Mouse (Mus musculus) right cerebral cortex, adult 18-20 months (tissue): ENCODE measurements at regions not wholly inside any gene's neighbourhood (a gene's known extent, or its start where the extent isn't known, plus 50 kb on each side); places are given as distances from the start of the nearest gene placed in this dataset.

Experiments
- DNase-seq: peaks from one replicate; pipeline ENCODE4 v3.0.0; 2022; ENCODE audit warnings: mixed read lengths

DNA sequence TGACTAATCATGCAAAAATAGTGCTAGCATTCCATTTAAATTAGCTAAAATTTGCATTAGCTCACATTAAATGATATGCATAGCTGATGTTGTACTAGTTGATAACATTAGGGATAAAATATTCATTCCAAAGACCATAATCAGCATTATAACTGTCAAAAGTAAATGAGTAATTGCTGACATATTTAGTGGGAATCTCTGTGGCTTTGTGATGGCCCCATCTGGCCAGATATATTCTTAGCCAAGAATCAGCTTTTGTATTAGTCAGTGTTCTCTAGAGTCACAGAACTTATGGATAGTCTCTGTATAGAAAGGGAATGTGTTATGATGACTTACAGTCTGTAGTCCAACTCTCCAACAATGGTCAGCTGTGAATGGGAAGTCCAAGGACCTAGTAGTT is 171.2 kb downstream of the Gria2 start:
- no peak for DNase-seq

DNA sequence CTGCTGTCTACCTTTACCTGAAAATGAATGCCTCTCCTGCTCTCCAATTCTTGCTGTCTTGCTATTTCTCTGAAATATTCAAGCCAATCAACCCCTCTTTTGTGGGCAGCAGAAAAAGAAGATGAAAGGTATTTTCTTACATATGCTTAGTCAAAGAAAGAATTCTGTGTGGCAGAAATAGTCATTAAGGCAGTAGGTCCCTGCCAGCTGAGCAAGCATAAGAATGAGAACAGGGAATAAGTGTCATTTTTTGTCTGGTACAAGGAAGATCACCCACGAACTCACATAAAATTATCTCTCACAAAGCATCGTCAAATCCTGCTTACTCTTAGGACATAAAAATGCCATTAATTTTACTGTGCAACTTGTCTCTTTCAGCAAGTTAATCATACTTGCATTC is 192.2 kb downstream of the Gria2 start:
- DNase-seq: peak; percentile 5

DNA sequence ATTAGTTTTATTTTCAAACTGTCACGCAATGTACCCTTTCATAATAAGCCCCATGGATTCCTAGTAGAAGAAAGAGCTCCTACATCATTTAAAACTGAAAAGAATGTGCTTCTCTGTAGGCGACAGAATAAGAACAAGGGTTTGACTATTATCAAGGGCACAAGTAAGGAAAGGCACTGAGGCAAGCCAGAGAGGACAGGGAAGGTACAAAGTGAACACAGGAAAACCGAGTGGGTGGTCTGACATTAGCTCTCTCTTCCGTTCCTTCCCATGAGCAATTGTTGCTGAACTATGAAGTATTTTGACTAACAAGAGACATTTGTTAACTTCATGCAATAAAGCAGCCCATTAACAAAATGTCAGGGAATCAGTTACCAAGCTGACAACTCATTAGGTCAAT is 194.2 kb downstream of the Gria2 start:
- peak; percentile 24 for DNase-seq

DNA sequence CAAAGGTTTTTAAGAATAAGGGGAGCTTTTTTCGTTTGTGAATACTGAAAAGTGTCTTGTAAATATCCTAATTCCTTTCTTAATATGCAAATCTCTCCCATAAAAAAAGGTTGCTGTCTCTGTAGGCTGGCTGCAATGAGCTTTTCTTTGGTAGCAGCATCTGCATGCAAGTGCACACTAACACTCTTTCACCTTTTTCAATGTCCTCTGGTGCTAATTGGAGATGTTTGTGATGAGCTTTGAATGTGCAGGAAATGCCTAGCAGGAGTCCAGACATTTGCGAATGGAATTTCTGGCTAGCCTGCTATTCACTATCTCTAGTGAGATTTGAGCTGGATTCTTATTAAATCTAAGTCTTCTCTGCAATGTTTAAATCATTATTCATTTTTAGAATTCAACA is 194.8 kb downstream of the Gria2 start:
- DNase-seq: peak; percentile 4

DNA sequence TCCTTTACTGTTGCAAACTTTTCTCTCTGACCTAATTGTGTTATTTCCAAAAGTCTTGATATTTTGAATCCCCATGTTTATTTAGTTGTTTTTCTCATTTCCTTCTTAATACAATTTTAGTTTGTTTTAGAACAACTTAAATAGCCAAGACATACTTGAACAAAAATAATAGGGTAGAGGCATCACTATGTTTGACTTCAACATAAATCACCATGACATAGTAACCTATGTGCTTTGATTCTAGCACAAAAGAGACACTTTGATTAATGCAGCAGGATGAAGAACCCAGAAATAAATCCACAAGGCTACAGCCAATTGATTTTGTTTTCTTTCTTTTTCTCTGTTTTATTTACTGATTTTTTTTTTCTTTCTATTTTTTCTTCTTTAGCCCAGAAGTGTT is 205.1 kb downstream of the Gria2 start:
- DNase-seq: no peak

DNA sequence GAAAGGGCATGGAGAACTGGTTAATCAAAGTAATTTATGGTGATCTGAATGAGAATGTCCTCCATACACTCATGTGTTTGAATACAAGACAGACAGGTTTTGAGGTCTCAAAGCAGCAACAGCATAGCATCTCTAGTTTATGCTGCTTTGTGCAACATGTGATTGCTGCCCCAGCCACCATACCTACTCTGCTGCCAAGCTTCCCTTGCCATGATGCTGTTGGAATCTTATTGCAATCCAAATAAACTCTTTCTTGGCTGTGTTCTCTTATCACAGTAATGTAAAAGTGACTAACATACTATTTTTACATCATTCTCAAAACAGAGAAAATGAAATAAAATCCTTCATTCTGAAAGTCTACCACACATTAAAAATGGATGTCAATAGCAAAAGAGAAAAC is 235.1 kb downstream of the Gria2 start:
- DNase-seq: no peak

DNA sequence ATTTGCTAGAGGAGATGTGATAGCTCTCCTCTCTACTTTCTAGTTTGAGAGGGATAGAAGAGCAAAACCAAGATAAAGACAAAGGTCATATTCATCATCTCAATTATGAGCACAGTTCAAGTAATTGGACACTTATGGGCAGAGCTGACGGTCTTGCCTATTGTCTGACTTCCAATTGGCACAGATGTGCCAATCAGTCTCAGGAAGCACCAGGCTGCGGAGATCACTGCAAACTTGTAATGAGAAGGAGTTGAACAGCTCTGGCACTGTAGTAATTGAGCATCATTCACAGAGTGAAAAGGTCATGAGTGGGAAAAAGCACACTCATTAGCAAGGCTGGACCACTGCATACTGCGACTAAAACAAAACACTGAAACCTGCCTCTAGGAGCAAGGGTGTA is 236.4 kb downstream of the Gria2 start:
- DNase-seq: no peak

DNA sequence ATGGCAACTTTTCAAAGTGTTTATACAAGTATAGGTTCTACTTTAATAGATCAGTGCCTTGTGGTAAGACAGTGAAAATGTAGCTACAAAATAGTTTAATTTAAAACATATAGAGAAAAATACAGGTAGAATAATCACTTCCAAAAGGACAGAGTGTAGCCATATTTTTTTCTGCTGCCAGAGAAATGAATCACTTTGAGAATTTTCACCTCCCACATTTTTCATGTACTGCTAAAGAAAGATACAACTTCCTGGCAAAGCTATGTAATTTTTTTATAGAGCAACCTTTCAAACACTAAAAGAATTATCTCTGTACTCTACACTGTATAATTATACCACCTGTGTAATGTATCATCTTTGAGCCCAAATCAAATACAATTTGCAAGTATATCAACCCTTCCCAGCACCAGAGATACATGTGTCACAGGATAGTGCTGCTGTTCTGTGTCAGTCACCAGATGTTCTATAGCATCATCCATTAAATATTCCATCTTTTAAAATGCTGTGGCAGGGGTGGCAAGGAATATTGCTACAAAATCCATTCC is 256.4 kb downstream of the Gria2 start:
- no peak for DNase-seq

DNA sequence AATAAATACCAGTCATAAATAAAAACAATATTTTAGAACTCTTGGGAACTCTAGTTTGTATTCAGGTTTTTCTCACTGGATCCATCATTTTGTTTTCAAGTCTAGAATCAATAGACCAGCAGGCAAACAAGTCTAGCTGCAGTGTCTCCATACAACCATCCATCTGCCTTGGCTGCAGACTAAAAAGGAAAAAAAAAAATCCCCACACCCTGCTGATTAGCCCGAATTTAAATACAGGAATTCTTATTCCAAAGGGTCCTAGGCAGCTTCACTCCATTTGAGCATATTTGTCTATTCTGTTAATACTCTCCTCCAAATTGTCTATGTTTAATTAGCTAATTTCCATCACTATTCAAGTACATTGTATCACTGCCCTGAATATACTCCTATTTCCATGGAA is 258.9 kb downstream of the Gria2 start:
- DNase-seq: no peak

DNA sequence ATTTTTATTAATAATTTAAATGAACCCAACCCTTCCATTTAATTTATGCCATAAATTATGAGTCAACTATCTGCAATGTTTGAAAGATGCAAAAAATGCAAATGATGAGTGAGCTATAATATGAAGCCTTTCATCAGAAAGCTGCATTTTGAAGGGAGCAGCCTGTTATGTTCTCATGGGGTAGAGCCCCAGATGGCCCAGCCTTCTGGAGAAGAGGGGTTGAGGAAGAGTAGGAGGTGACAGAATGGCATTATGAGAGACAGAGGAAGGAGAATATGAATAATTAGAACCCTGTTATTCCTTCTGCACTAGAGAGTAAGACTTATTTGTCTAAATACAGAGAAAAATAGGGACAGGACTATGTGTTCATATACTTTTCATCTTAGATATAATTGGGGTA is 261.3 kb downstream of the Gria2 start:
- peak; percentile 85 for DNase-seq

DNA sequence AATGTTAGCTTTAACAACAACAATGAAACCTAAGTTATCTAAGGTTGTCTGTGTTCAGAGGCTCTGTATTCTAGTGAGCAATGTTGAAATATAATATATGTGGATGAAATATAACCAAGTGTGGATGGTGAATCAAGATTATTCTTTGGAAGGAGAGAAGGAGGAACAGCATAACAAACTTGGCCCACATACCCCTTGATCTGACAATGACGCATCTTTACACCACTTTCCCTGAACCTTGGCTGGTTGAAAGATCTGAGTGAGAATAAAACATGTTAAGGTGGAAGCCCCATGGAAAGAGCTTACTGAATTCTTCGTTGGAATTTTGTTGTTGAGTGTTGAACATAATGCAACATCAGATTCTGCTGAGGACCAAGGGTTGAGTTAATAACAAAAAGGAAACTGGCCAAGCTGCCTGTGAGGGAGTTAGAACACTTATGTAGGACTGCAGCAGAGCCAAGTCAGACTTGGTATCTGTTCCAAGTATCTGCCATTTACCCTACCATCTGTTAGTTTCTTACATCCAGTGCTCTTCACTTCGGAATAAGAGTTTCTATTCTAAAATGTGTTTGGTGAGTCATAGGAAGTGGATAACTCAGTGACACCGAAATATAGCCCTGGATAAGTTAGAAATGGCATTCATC is 268.8 kb downstream of the Gria2 start:
- DNase-seq: peak; percentile 71

DNA sequence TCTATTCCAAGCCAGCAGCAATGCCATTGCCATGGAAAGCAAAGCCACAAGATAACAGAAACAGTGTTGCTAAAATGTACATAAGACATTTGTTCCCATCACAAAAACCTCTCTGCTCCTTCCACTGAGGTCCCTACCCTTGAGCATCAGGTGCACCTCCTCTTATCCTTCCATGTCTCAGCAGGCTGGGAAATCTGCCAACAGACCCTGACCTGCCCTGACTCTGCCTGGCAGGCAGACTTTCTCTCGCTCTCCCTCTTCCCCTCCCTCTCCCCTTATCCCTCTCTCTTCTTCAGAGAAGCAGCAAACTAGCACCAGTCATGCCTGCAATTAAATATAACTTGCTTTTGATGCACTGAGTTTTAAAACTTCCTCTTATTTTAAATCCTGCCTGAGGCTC is 288.6 kb downstream of the Gria2 start:
- no peak for DNase-seq

DNA sequence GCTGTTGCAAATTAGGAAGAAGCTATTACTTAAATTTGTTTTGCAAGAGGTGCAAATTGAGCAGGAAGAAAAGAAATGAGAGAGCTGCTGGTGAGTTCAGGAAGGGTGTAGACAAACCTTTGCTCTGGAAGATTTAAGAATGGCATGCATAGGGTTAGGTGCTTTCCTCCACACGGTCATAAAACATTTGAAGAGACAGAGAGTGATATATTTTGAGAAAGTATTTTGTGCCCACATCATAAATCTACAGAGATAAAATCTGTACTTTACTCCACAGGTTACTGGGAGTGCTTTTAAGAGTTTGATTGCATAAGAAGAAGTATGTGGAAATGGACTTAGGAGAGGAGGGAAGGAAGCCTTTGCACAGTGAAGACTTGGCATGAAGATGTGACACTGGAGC is 293.4 kb downstream of the Gria2 start:
- DNase-seq: no peak

DNA sequence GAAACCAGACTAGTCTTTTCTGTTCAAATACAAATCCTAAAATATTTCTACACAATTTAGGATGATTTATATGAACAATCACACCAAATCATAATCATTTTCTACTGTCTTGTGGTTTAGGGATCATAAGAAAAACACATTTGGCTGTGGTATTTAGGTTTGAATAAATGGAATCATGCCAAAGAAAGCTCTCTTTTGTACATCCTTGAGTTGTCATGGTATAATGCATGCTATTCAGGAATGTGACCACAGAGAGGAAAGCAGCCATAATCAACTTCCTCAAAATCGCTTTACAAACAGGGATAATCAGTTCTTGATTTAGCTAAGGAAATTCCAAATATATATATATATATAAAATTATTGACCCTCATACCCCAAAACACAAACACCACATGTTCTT is 295.9 kb downstream of the Gria2 start:
- no peak for DNase-seq

DNA sequence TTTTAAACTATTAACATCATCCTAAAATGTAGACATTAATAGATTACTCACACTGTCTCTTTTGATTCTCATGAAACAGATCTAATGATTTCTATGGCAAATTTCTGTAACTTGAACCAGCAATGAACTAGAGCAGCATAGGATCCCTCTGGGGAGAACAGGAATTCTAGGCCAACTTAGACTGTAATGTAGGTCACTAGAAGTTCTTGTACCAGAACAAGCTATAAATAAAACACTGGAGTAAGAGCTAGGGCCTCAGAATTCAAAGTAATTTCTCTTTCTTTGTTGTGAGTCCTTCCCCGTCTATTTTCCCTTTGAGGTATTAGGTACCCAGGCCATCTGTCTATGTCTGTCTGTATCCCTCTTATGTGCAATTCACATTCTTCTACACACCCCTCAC is 301.5 kb downstream of the Gria2 start:
- DNase-seq: no peak

DNA sequence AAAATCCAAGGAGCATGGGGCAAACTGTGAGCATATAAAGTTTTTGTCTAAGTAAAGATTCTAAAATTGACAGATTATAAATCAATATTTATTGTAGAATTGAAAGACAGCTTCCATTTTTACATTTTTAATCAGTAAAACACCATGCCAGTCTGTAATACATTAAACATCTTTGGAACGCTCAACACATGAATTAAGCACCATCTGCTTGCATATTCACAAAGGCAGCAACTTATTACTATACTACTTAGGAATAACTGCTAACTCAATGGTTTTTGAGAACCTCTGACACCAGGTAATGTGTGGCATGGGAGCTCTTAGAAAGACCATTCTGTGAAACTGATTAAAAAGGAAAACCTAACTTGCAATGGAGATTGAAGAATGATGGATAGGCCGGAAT is 306.1 kb downstream of the Gria2 start:
- no peak for DNase-seq

DNA sequence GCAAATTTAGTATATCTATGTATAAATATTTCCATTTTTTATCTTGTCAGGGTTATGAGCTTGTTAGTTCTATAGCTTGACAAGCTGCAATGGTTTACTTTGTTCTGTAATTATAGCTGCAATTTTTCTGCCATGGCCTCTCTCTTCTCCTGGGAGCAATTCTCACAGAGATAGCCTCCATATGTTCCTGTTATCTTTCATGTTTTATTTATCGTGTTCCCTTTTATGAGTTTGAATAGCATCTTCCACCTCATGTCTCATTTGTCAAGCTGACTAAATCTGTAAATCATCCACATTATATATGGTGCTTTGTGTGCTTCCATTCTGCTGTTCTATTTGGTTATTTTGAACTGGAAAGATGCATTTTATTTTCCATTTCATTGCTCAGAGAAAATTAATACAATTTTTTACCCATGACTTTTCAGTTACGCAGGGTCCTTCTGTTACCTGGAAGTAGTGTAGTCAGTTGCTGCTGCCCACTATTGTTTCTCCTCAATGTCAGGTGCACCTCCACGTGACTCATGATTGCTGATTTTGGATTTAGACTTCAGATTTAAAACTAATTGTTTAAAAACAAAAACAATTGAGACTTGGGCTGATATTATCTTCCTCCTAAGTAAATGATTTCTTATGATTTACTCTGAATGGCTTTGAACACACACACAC is 318.3 kb downstream of the Gria2 start:
- no peak for DNase-seq

DNA sequence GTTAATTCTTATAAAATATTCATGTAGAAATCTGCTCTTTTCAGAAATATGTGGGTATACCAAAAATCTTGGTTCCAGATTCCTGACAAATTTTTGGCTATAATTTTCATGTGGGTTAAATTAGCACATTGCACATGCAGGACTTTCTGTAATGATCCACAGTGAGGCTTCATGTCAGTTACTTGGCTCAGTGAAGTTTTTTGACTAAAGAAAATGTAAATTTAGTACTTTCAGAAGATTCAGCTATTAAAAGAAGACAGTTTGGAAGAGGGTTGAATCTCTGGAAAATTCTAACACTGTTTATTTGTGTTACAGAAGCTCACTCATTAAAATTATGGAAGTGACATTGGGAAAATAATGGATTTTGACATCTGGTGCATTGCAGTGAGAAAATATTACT is 324.0 kb downstream of the Gria2 start:
- no peak for DNase-seq

DNA sequence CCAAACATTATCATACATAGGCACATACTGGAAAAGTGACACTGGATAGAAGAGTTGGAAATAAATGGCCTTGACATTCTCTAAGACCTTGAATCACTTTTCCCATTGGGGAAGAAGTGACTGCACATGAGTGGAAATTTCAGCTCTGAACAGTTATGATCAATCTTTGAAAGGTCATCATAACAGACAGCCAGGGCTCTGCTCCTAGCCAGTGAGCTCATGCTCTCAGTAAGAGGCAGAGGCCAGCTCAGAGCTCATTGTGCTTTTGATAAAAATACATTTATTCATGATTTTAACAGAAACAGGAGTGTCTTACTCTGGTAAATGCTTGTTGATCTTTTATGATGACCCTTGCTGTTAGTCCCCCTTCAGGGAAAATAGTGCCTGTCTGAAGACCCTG is 328.9 kb downstream of the Gria2 start:
- DNase-seq: no peak
